In the genomic region with DNA sequence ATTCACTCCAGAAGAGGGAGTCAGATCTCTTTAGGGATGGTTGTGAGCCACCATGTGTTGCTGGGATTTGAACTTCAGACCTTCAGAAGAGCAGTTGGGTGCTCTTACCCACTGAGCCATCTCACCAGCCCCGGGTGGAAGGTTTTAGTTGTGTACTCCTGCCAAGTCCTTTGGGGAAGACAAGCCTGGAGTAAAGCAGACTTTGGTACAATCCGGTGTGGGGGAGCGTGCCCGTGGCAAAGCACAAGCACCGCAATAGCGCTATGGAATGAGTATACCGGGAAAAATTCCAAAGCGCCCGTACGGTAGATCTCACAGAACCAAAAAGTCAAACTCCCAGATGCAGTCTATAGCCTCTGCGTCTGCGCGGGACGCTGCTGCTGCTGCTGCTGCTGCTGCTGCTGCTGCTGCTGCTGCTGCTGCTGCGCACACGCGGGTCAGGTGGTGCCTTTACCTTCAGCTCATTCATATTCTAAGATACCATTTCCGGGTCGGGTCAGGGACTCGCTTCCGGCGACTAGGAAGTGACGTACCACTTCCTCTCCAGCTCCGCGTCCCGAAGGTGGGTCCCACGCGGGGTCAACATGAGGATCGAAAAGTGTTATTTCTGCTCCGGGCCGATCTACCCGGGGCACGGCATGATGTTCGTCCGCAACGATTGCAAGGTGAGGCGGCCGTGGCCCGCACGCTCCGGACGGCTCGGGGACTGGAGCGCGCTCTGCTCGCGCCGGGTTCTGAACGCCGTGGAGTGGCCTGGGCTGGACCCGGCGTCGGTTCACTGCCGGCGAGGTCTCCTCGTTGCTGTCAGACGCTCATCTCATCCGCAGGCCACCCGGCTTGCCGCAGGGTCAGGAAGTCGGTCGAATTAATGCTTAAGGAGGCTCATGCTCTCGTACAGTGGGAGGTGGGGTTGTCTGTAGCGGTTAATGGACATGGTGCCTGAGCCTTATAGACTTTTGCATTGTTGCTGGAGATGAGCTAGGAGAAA, we compare ENCODE assay signal across 1 mouse cellular context.
TF ChIP-seq lines count a peak whose summit lies in the region.

A gene (plus strand): TSS at position 508 of the 988 bp plus-strand sequence.

TF ChIP-seq in MEL, 35 proteins besides CTCF, POLR2A, EP300 and RAD21 (continued from another document):
- TF ChIP-seq USF1 (IDR thresholded peaks at IDR 0.05; ENCODE audit: low read depth, low read length): peak; percentile 88
- TF ChIP-seq SMC3 (IDR thresholded peaks at IDR 0.05; ENCODE audit: low read depth, low read length): no peak
- TF ChIP-seq MAFK (IDR thresholded peaks at IDR 0.05; ENCODE audit: borderline replicate concordance, low read depth, low read length): no peak
- TF ChIP-seq POLR2AphosphoS2 (IDR thresholded peaks at IDR 0.05; ENCODE audit: low read length): peak; percentile 60; the same call in 1 of the 2 replicates
- no peak for TF ChIP-seq CHD2 (IDR thresholded peaks at IDR 0.05; ENCODE audit: low read length)
- TF ChIP-seq HCFC1 (IDR thresholded peaks at IDR 0.05; ENCODE audit: low read depth, low read length): peak; percentile 91
- TF ChIP-seq ZC3H11A (IDR thresholded peaks at IDR 0.05; ENCODE audit: low read depth, low read length): no peak
- TF ChIP-seq MYC (IDR thresholded peaks at IDR 0.05; ENCODE audit: low read depth, low read length): peak; percentile 92
- TF ChIP-seq JUND (IDR thresholded peaks at IDR 0.05; ENCODE audit: low read depth, low read length): no peak
- TF ChIP-seq POLR2AphosphoS5 (IDR thresholded peaks at IDR 0.05; ENCODE audit: borderline replicate concordance, low read depth, low read length): no peak
- peak; percentile 91 for TF ChIP-seq NELFE (IDR thresholded peaks at IDR 0.05; ENCODE audit: low read depth, low read length)
- no peak for TF ChIP-seq MYB (IDR thresholded peaks at IDR 0.05; ENCODE audit: low read depth, low read length)
- TF ChIP-seq BHLHE40 (IDR thresholded peaks at IDR 0.05; ENCODE audit: borderline replicate concordance, low read depth, low read length): no peak
- TF ChIP-seq ZKSCAN1 (IDR thresholded peaks at IDR 0.05; ENCODE audit: low read depth, low read length): no peak
- peak; percentile 88 for TF ChIP-seq ELF1 (IDR thresholded peaks at IDR 0.05; ENCODE audit: low read depth, low read length)
- no peak for TF ChIP-seq TAL1 (IDR thresholded peaks at IDR 0.05; ENCODE audit: low read length)
- TF ChIP-seq MXI1 (IDR thresholded peaks at IDR 0.05; ENCODE audit: low read depth, low read length): peak; percentile 96
- peak; percentile 76 for TF ChIP-seq NRF1 (IDR thresholded peaks at IDR 0.05; ENCODE audit: insufficient read depth, low read depth, low read length, poor library complexity, severe bottlenecking)
- no peak for TF ChIP-seq ETS1 (IDR thresholded peaks at IDR 0.05; ENCODE audit: low read depth, low read length)
- TF ChIP-seq MEF2A (IDR thresholded peaks at IDR 0.05; ENCODE audit: extremely low read depth, insufficient replicate concordance, low read depth, low read length, poor library complexity, severe bottlenecking): no peak
- TF ChIP-seq MAZ (IDR thresholded peaks at IDR 0.05; ENCODE audit: low read depth, low read length): no peak
- TF ChIP-seq ZMIZ1 (IDR thresholded peaks at IDR 0.05; ENCODE audit: low read depth, low read length): peak; percentile 28; the same call in 1 of the 2 replicates
- peak; percentile 80 for TF ChIP-seq TBP (IDR thresholded peaks at IDR 0.05; ENCODE audit: low read depth, low read length)
- no peak for TF ChIP-seq GATA1 (IDR thresholded peaks at IDR 0.05; ENCODE audit: low read depth, low read length)
- TF ChIP-seq TCF12 (IDR thresholded peaks at IDR 0.05; ENCODE audit: low read depth, low read length): 0 out of 2 replicates have a peak, but pooled peaks have one; percentile 40
- TF ChIP-seq USF2 (IDR thresholded peaks at IDR 0.05; ENCODE audit: borderline replicate concordance in 1 of 2, insufficient read depth in 1 of 2, low read depth in 1 of 2, low read length in 2 of 2): no peak
- TF ChIP-seq UBTF (IDR thresholded peaks at IDR 0.05; ENCODE audit: borderline replicate concordance, insufficient read depth, low read depth, low read length): 0 out of 2 replicates have a peak, but pooled peaks have one; percentile 51
